19 mouse cellular contexts compared by ENCODE assay signal in genomic region chr4:138149977-138150376, GRCm38 (mm10).
DNase-seq lines count a peak whose midpoint lies in the region; ATAC-seq and TF ChIP-seq lines count a peak whose summit lies in the region.
"Had no signal": no experiment of that assay in that cellular context is flagged by ENCODE, and none has a peak within 500 bp of the region (broad histone marks: within the 10 kb centered on the region; RNA-seq: fewer than 3 reads in every experiment).

No protein-coding gene starts in this region.

- no peak for TF ChIP-seq POLR2A in liver, adult 2 months (IDR thresholded peaks at IDR 0.05; ENCODE audit: extremely low read depth, insufficient read depth, low read length)

- 22% methylated on average over 4 of the region's 4 CpGs for WGBS in liver, adult 2 months
- 68% methylated on average over 4 of the region's 4 CpGs for WGBS in liver, postnatal 0 days (ENCODE audit: insufficient replicate concordance)
- 63% methylated on average over 4 of the region's 4 CpGs for WGBS in intestine, embryonic 15.5 days
- WGBS in stomach, embryonic 14.5 days = 68% methylated on average over 4 of the region's 4 CpGs
- 88% methylated on average over 4 of the region's 4 CpGs for whole genome bisulfite sequencing in forebrain, embryonic 14.5 days

- no peak overlapping the region for H3K4me2 ChIP-seq in liver, postnatal 0 days (ENCODE audit: low read depth, low read length)
- no peak overlapping the region for H3K4me2 ChIP-seq in intestine, embryonic 15.5 days (replicated peaks)
- H3K4me2 ChIP-seq in stomach, embryonic 14.5 days (replicated peaks; ENCODE audit: low read depth, low read length) = no peak overlapping the region
- H3K4me2 ChIP-seq in forebrain, embryonic 14.5 days (ENCODE audit: low read length) = no peak overlapping the region
- H3K4me2 ChIP-seq: embryonic facial prominence, embryonic 15.5 days; heart, embryonic 13.5 days had no signal

- no peak overlapping the region for H3K4me3 ChIP-seq in liver, adult 2 months (ENCODE audit: insufficient read depth, low read depth, low read length)
- no peak overlapping the region for H3K4me3 ChIP-seq in liver, postnatal 0 days (ENCODE audit: low read depth, low read length)
- H3K4me3 ChIP-seq in intestine, embryonic 15.5 days (replicated peaks) = no peak overlapping the region
- H3K4me3 ChIP-seq in stomach, embryonic 14.5 days (ENCODE audit: low read depth, low read length) = no peak overlapping the region
- H3K4me3 ChIP-seq in forebrain, embryonic 14.5 days (ENCODE audit: low read depth, low read length) = no peak overlapping the region
- H3K4me3 ChIP-seq: embryonic facial prominence, embryonic 15.5 days; heart, embryonic 13.5 days had no signal

- no peaks in the 10 kb centered on the region for H3K79me2 ChIP-seq in liver, adult 2 months (ENCODE audit: control insufficient read depth, insufficient read depth, low read length)

- no peak for ATAC-seq in liver, postnatal 0 days
- ATAC-seq in intestine, embryonic 15.5 days = peak; percentile 88
- ATAC-seq in stomach, embryonic 14.5 days (ENCODE audit: insufficient number of reproducible peaks, insufficient read depth, low FRiP score, low read depth) = peak; percentile 56; the same call in 1 of the 2 replicates
- no peak for ATAC-seq in forebrain, embryonic 14.5 days
- ATAC-seq in erythroblast, adult 5-6 weeks (replicated peaks; ENCODE audit: low FRiP score, poor library complexity, severe bottlenecking) = no peak
- ATAC-seq: CD4-positive, CD25-positive, alpha-beta regulatory T cell, adult 4 months; forebrain, embryonic 16.5 days had no signal

- no peaks in the 10 kb centered on the region for H3K27me3 ChIP-seq in liver, adult 2 months (ENCODE audit: control insufficient read depth, insufficient read depth, low read length)
- H3K27me3 ChIP-seq in liver, postnatal 0 days (ENCODE audit: insufficient read depth, low read length) = no peaks in the 10 kb centered on the region
- H3K27me3 ChIP-seq in intestine, embryonic 15.5 days (replicated peaks) = no peaks in the 10 kb centered on the region
- no peaks in the 10 kb centered on the region for H3K27me3 ChIP-seq in stomach, embryonic 14.5 days (ENCODE audit: control insufficient read depth, insufficient read depth, low read length)
- no peaks in the 10 kb centered on the region for H3K27me3 ChIP-seq in forebrain, embryonic 14.5 days (replicated peaks; ENCODE audit: control insufficient read depth, insufficient read depth, low read length)
- H3K27me3 ChIP-seq: embryonic facial prominence, embryonic 15.5 days; heart, embryonic 13.5 days had no signal

- TF ChIP-seq CTCF in liver, adult 2 months (IDR thresholded peaks at IDR 0.05; ENCODE audit: low read depth, low read length) = no peak
- TF ChIP-seq CTCF in liver, postnatal 0 days (IDR thresholded peaks at IDR 0.05; ENCODE audit: low read depth) = no peak

- peak; percentile 68 for DNase-seq in liver, adult 2 months (ENCODE audit: extremely low read depth, low read depth, low spot score)
- DNase-seq in liver, postnatal 0 days = no peak
- peak; percentile 75 for DNase-seq in yolk sac, embryonic 10.5 days (ENCODE audit: low spot score)
- DNase-seq in forebrain, embryonic 14.5 days (ENCODE audit: low spot score) = no peak
- DNase-seq: adrenal gland, postnatal 10 days; B cell, adult 2 months; cerebellum, adult 11 months; cerebellum, adult 8-10 months; cerebellum, postnatal 14 days; embryo, embryonic 11 days; gastrocnemius, postnatal 14 days; heart, postnatal 36 days had no signal

- H3K9me3 ChIP-seq in liver, postnatal 0 days (ENCODE audit: low read length) = no peaks in the 10 kb centered on the region
- H3K9me3 ChIP-seq in intestine, embryonic 15.5 days = no peaks in the 10 kb centered on the region
- H3K9me3 ChIP-seq in stomach, embryonic 14.5 days (ENCODE audit: control insufficient read depth, low read depth, low read length) = no peaks in the 10 kb centered on the region
- no peaks in the 10 kb centered on the region for H3K9me3 ChIP-seq in forebrain, embryonic 14.5 days (replicated peaks; ENCODE audit: control insufficient read depth, low read length)
- H3K9me3 ChIP-seq: embryonic facial prominence, embryonic 15.5 days; heart, embryonic 13.5 days had no signal

- TF ChIP-seq EP300 in liver, postnatal 0 days (IDR thresholded peaks at IDR 0.05; ENCODE audit: low read depth) = no peak

- no peak overlapping the region for H3K9ac ChIP-seq in liver, adult 2 months (ENCODE audit: low read depth, low read length)
- H3K9ac ChIP-seq in liver, postnatal 0 days (replicated peaks) = no peak overlapping the region
- no peak overlapping the region for H3K9ac ChIP-seq in intestine, embryonic 15.5 days
- no peak overlapping the region for H3K9ac ChIP-seq in stomach, embryonic 14.5 days (replicated peaks; ENCODE audit: low read depth, low read length)
- no peak overlapping the region for H3K9ac ChIP-seq in forebrain, embryonic 14.5 days (ENCODE audit: low read length)
- H3K9ac ChIP-seq: embryonic facial prominence, embryonic 15.5 days; heart, embryonic 13.5 days had no signal

- H3K27ac ChIP-seq in liver, adult 2 months (replicated peaks; ENCODE audit: insufficient read depth, low read depth, low read length) = no peak overlapping the region
- no peak overlapping the region for H3K27ac ChIP-seq in liver, postnatal 0 days (ENCODE audit: low read depth)
- no peak overlapping the region for H3K27ac ChIP-seq in intestine, embryonic 15.5 days
- no peak overlapping the region for H3K27ac ChIP-seq in stomach, embryonic 14.5 days (ENCODE audit: low read length)
- H3K27ac ChIP-seq in forebrain, embryonic 14.5 days (ENCODE audit: low read depth, low read length) = no peak overlapping the region
- H3K27ac ChIP-seq: embryonic facial prominence, embryonic 15.5 days; heart, embryonic 13.5 days had no signal

- H3K4me1 ChIP-seq in liver, adult 2 months (ENCODE audit: control insufficient read depth, insufficient read depth, low read length) = no peaks in the 10 kb centered on the region
- H3K4me1 ChIP-seq in liver, postnatal 0 days (ENCODE audit: insufficient read depth) = no peaks in the 10 kb centered on the region; the same call in 1 of the 2 replicates
- no peaks in the 10 kb centered on the region for H3K4me1 ChIP-seq in intestine, embryonic 15.5 days (replicated peaks)
- H3K4me1 ChIP-seq in stomach, embryonic 14.5 days (ENCODE audit: control insufficient read depth, insufficient read depth, low read length) = no peaks in the 10 kb centered on the region
- H3K4me1 ChIP-seq in forebrain, embryonic 14.5 days (ENCODE audit: control insufficient read depth, insufficient read depth, low read length) = no peaks in the 10 kb centered on the region
- H3K4me1 ChIP-seq: embryonic facial prominence, embryonic 15.5 days; heart, embryonic 13.5 days had no signal

- H3K36me3 ChIP-seq in liver, adult 2 months (ENCODE audit: control insufficient read depth, insufficient read depth, low read length) = peaks cover 3% of the 10 kb centered on the region; the same call in 1 of the 2 replicates
- peaks cover 37% of the 10 kb centered on the region for H3K36me3 ChIP-seq in liver, postnatal 0 days (replicated peaks; ENCODE audit: insufficient read depth, low read length)
- peaks cover 11% of the 10 kb centered on the region for H3K36me3 ChIP-seq in intestine, embryonic 15.5 days
- H3K36me3 ChIP-seq in stomach, embryonic 14.5 days (ENCODE audit: control insufficient read depth, insufficient read depth, low read length) = peaks cover 17% of the 10 kb centered on the region
- H3K36me3 ChIP-seq in forebrain, embryonic 14.5 days (ENCODE audit: control insufficient read depth, insufficient read depth, low read length) = peaks cover 48% of the 10 kb centered on the region

Comparison
In these comparisons a context has a peak if more than half of its experiments do, and no peak if none do; other contexts are left out.
1. DNase-seq: peak in liver, adult 2 months (single experiment) and yolk sac, embryonic 10.5 days (single experiment); none in liver, postnatal 0 days (single experiment) and forebrain, embryonic 14.5 days (single experiment).
2. ATAC-seq: peak in intestine, embryonic 15.5 days (single experiment) and stomach, embryonic 14.5 days (single experiment); none in liver, postnatal 0 days (single experiment), forebrain, embryonic 14.5 days (single experiment) and erythroblast, adult 5-6 weeks (single experiment).